Comparison of ENCODE assay signal across 22 mouse cellular contexts in the genomic region with DNA sequence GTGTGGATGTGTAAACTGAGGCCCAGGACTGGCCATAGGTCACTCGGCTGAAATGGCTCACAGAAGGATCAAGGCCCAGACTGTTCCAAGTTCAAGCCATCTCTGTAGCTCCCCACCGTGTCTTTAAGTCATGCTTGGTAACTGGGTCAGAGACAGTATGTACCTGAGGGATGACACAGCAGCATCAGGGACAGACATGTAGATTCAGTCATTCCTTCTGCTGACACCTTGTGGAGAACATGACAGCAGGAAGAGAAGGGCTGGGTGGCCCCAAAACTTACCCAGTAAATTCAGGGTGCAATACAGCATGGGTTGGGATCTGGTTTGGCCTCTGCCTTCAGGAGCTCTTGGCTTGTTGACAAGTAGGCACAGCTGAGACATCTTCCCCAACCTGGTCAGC. TPM values are rescaled to one million over a fixed set of nuclear protein-coding genes. Genes with fewer than 3 reads are reported as not detected.
DNase-seq lines count a peak whose midpoint lies in the region; ATAC-seq and TF ChIP-seq lines count a peak whose summit lies in the region.
"Had no signal": no experiment of that assay in that cellular context is flagged by ENCODE, and none has a peak within 500 bp of the region (broad histone marks: within the 10 kb centered on the region; RNA-seq: fewer than 3 reads in every experiment).

No protein-coding gene starts in this region.

- DNase-seq in cerebellum, adult 8-10 months: peak; percentile 24
- DNase-seq in cerebellum, postnatal 14 days: no peak
- peak; percentile 55 for DNase-seq in CD4-positive helper T cell, adult 2 months (ENCODE audit: low read depth, low spot score)
- peak; percentile 59 for DNase-seq in naive thymus-derived CD4-positive, alpha-beta T cell, adult 2 months (ENCODE audit: low read depth)
- no peak for DNase-seq in Muller cell, postnatal 12 days (ENCODE audit: inconsistent ontology term)
- DNase-seq: adrenal gland, adult 8-10 months; cerebellum, adult 11 months; gastrocnemius, postnatal 10 days; kidney, adult 8-10 months; kidney, postnatal 25 days; lung, embryonic 14.5 days; lung, postnatal 36 days; right cerebral cortex, adult 18-20 months had no signal

- no peak overlapping the region for H3K4me2 ChIP-seq in intestine, postnatal 0 days (replicated peaks; ENCODE audit: low read depth)
- H3K4me2 ChIP-seq in intestine, embryonic 15.5 days (replicated peaks): no peak overlapping the region
- H3K4me2 ChIP-seq: embryonic facial prominence, embryonic 13.5 days; limb, embryonic 12.5 days; liver, embryonic 12.5 days; lung, embryonic 14.5 days; neural tube, embryonic 12.5 days had no signal

- no peaks in the 10 kb centered on the region; the same call in 1 of the 2 replicates for H3K4me1 ChIP-seq in intestine, postnatal 0 days (replicated peaks; ENCODE audit: control insufficient read depth, insufficient read depth, low read length)
- peaks cover 17% of the 10 kb centered on the region for H3K4me1 ChIP-seq in intestine, embryonic 15.5 days (replicated peaks)
- H3K4me1 ChIP-seq: limb, embryonic 12.5 days had no signal

- H3K27ac ChIP-seq in intestine, postnatal 0 days (ENCODE audit: low read depth, low read length): peak overlapping the region; percentile 21; the same call in 1 of the 2 replicates
- no peak overlapping the region for H3K27ac ChIP-seq in intestine, embryonic 15.5 days
- H3K27ac ChIP-seq: embryonic facial prominence, embryonic 13.5 days; hindbrain, embryonic 10.5 days; hindbrain, postnatal 0 days; limb, embryonic 12.5 days; liver, embryonic 12.5 days; neural tube, embryonic 12.5 days had no signal

- TF ChIP-seq CTCF in intestine, postnatal 0 days (IDR thresholded peaks at IDR 0.05; ENCODE audit: low read depth): no peak

- no peaks in the 10 kb centered on the region for H3K9me3 ChIP-seq in intestine, postnatal 0 days (ENCODE audit: control insufficient read depth)
- no peaks in the 10 kb centered on the region for H3K9me3 ChIP-seq in intestine, embryonic 15.5 days
- H3K9me3 ChIP-seq: embryonic facial prominence, embryonic 13.5 days; hindbrain, embryonic 10.5 days; limb, embryonic 12.5 days; liver, embryonic 12.5 days; neural tube, embryonic 12.5 days had no signal

- no peak overlapping the region for H3K9ac ChIP-seq in intestine, postnatal 0 days (ENCODE audit: low read depth, low read length)
- no peak overlapping the region for H3K9ac ChIP-seq in intestine, embryonic 15.5 days
- H3K9ac ChIP-seq: embryonic facial prominence, embryonic 13.5 days; limb, embryonic 12.5 days; liver, embryonic 12.5 days; lung, embryonic 14.5 days; neural tube, embryonic 12.5 days had no signal

- 80% methylated on average over 2 of the region's 2 CpGs for WGBS in intestine, postnatal 0 days
- 86% methylated on average over 2 of the region's 2 CpGs for WGBS in intestine, embryonic 15.5 days

- no peak overlapping the region for H3K4me3 ChIP-seq in intestine, postnatal 0 days (ENCODE audit: low read depth, low read length)
- H3K4me3 ChIP-seq in intestine, embryonic 15.5 days (replicated peaks): no peak overlapping the region
- H3K4me3 ChIP-seq: embryonic facial prominence, embryonic 13.5 days; hindbrain, embryonic 10.5 days; limb, embryonic 12.5 days; liver, embryonic 12.5 days; neural tube, embryonic 12.5 days had no signal

- ATAC-seq in intestine, postnatal 0 days: no peak
- no peak for ATAC-seq in intestine, embryonic 15.5 days
- ATAC-seq in erythroblast, adult 5-6 weeks (replicated peaks; ENCODE audit: low FRiP score, poor library complexity, severe bottlenecking): no peak
- ATAC-seq: hindbrain, postnatal 0 days; liver, embryonic 12.5 days had no signal

- H3K27me3 ChIP-seq in intestine, postnatal 0 days (replicated peaks; ENCODE audit: control insufficient read depth, insufficient read depth, low read length): no peaks in the 10 kb centered on the region
- H3K27me3 ChIP-seq in intestine, embryonic 15.5 days (replicated peaks): no peaks in the 10 kb centered on the region
- H3K27me3 ChIP-seq: embryonic facial prominence, embryonic 13.5 days; limb, embryonic 12.5 days; neural tube, embryonic 12.5 days had no signal

- H3K36me3 ChIP-seq in intestine, postnatal 0 days (ENCODE audit: control insufficient read depth, insufficient read depth): no peaks in the 10 kb centered on the region; the same call in 1 of the 2 replicates
- 0 out of 2 replicates have a peak, but pooled peaks cover 4% of the 10 kb centered on the region for H3K36me3 ChIP-seq in intestine, embryonic 15.5 days
- H3K36me3 ChIP-seq: liver, embryonic 12.5 days had no signal

RNA-seq across cellular contexts. Expression of a gene that starts 13.9 kb away (rescaled TPM):
- 3.6 and 4.4 TPM in 2 replicates for polyA plus RNA-seq in intestine, postnatal 0 days (2015; fragmentation: Nextera tagmentation; extraction: Ambion mirVana)
- polyA plus RNA-seq in intestine, embryonic 15.5 days (2015; fragmentation: Nextera tagmentation; extraction: Ambion mirVana): 16.9 and 17.7 TPM in 2 replicates
- total RNA-seq in erythroblast, adult 5-6 weeks (2015; ENCODE audit: low replicate concordance): 0.77 and 1.0 TPM in 2 replicates
- 0.56 and 0.77 TPM in 2 replicates for total RNA-seq in erythroblast, adult 5-6 weeks (2017; ENCODE audit: low replicate concordance)

Comparison
In these comparisons a context has a peak if more than half of its experiments do, and no peak if none do; other contexts are left out.
1. DNase-seq: peak in cerebellum, adult 8-10 months (single experiment), CD4-positive helper T cell, adult 2 months (single experiment) and naive thymus-derived CD4-positive, alpha-beta T cell, adult 2 months (single experiment); none in cerebellum, postnatal 14 days (0 of 2) and Muller cell, postnatal 12 days (single experiment).